Mouse (Mus musculus) c-Kit-negative CD71-positive TER-119-positive erythroid progenitor cells, embryonic 14.5 days (primary cell): Measurements from ENCODE around the gene Grin2a.
"Not testable (repeated sequence)": the region's sequence is repeated elsewhere in the genome, so short reads cannot be mapped to it uniquely, and the experiment has no call there.

Experiments used
- DNase-seq: peaks from one replicate; pipeline ENCODE4 v3.0.0-alpha.2; 2013; ENCODE audit warnings: low read depth, low spot score

Gene Grin2a

GRCm38 (mm10) chr16:9664060-9664459, 331.3 kb downstream of the Grin2a start:
- DNase-seq = no peak

GRCm38 (mm10) chr16:9663508-9663907, 331.9 kb downstream of the Grin2a start:
- no peak for DNase-seq

DNA sequence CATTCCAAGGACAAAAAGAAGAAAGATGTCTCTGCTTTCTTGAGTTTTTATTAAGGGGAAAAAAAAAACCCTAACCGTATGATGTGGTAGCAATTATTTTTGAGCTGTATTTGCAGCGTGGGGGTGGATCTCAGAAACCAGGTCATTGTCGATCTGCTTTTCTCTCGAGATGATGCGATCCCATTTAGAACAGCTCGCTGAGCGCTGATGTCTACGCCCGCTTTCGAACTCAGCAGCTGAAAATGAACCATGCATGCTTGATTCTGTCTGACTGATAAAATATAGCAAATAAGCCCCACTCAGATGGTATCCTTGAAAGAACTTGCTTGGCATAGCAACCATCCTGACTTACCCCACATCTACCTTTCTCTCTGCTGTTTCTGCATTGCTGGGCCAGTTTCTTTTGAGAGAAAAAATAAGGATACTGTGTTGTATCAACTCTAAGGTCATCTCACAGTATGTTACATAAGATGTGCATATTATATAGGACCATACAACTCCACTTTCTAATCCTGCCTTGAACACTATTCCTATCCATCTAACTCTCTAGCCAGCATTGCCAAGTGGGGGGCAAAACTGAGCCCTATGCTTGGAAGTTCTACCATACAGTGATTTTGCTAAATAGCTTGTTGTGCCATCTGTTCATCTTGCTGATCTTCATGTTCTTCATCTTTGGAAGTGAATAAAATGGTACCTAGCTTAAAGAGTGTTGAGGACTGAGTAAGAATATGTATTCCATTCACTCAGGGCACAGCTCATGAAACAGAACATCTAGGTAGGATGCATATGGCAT, 369.5 kb downstream of the Grin2a start:
- no peak for DNase-seq

DNA sequence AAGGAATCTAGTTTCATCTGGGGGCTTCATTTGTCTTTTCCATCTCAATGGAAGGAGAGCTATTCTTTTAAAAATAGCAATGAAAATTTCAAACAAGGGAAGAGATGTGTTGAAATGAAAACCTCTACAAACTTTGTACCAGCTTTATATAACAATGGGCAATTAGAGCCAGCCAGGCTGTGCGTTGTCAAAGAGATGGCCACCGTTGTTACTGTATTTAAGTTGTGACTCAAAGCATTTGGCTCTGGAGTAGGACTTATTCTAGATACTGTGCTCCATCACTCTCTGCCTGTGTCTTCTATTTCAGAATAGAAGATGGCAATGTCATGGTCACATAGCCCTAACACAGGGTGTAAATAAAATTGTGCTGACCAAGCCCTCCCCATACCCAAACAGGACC, 371.0 kb downstream of the Grin2a start:
- no peak for DNase-seq

GRCm38 (mm10) chr16:9618206-9618605, 377.2 kb downstream of the Grin2a start:
- DNase-seq = no peak

- no peak for DNase-seq
Measured at GRCm38 (mm10) chr16:9617215-9617614, 378.1 kb downstream of the Grin2a start.

DNA sequence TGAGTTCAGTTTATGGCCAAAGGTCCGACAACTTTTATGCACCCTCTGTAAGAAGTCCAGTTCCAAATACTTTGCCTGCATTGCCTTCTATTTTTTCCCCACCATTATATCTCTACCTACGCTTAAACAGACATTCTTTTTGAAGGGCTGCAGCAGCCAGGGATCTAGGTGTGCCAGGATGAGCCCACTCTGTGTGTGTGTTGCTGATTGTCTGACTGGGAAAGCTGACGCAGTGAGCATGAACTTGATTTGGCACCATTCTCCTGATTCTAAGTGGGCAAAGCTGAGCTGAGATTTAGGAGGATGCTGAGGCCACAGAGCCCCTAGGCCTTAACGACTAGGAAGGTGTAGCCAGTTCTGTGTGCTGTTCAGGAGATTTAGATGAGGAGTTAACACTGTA, 378.6 kb downstream of the Grin2a start:
- DNase-seq = no peak

DNA sequence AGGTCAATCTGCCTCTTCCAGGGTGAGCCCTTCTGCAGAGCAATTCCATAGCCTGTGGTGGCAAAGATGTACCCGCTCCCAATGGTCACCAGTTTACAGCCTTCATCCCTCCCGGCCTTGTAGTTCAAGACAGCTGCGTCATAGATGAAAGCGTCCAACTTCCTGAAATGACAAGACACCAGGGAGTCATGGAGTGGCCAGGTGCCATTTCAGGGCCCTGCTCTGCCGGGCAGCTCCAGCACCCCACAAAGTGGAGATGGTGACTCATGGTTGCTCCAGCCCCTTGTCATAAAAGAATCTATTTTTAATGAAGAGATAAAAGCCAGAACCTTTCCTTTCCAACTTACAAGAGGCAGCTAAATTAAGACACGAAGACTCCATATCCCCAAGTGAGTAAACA, 382.8 kb downstream of the Grin2a start:
- not testable (repeated sequence) for DNase-seq

DNA sequence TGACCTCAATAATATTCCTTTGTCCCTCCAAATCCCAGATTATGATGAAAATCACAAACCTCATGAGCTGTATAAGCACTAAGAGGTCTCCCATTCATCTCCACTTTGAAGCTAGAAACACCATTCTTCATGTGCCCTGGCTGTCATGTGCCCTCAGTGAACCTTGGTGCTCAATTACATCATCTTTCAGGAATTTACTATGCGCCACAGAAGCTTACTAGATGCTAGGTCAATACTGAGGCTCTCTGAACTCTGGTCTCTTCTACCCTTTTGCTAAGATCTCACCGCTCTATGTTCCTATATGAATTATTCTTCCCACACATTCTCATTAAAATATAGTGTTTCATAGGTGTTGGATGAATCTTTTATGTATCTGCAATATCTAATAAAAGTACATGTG, 387.9 kb downstream of the Grin2a start:
- DNase-seq = no peak

DNA sequence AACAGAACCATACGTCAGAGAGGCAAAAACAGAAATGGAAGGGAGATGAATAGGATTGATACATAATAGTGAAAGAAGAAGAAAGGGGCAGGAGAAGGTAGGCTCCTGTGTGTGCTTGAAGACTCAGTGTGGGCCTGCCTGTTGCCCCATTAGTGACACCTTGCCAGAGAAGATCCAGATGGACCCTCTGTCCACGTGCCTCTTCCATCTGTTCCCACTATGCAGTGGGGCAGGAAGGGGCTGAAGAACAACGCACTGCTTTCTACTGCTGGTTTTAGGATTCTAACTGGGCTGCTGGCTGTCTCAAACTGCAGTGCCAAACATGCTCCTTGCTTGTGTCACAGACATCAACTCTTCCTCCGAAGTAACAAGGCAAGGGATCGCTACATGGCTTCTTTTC, 391.4 kb downstream of the Grin2a start:
- DNase-seq = no peak

- no peak for DNase-seq
Measured at GRCm38 (mm10) chr16:9602579-9602978, 392.8 kb downstream of the Grin2a start.

- no peak for DNase-seq
Measured at GRCm38 (mm10) chr16:9589176-9589575, 406.2 kb downstream of the Grin2a start.

DNA sequence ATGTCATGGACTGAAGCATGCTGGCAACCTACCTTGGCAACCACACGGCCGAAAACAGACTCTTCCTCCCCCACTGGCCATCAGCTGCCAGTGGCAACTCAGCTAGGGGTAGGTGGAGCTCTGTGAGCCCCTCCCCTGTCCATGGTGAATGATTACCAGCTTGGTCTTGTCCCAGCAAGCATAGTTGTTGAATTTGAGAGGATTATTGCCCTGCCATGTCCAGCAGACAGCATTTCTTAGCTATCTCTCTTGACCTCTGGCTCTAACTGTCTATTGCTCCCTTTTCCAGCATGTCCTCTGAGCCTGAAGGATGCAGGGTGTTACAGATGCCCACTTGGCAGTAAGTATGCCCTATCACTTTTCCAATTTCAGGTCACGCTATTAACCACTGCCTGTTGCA, 406.9 kb downstream of the Grin2a start:
- no peak for DNase-seq

- DNase-seq = no peak
Measured at GRCm38 (mm10) chr16:9583981-9584380, 411.4 kb downstream of the Grin2a start.

DNA sequence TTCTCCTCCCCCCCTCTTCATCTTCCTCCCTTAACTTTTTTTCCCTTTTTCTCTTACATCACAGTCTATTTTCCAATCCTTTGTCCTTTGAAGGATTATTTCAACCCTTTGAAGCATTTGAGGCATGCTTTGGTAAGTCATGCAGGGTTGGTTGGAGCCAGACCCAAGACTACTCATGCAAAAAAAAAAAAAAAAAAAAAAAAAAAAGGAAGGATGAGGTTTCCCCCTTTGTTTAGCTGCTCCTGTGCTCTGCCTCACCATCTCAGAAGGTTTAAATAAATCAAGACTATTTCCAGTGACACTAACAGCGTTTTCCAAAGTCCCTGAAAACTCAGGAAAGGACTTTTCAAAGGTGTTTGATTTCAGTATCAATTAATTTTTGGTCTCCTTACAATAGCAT, 423.6 kb downstream of the Grin2a start:
- DNase-seq = no peak

DNA sequence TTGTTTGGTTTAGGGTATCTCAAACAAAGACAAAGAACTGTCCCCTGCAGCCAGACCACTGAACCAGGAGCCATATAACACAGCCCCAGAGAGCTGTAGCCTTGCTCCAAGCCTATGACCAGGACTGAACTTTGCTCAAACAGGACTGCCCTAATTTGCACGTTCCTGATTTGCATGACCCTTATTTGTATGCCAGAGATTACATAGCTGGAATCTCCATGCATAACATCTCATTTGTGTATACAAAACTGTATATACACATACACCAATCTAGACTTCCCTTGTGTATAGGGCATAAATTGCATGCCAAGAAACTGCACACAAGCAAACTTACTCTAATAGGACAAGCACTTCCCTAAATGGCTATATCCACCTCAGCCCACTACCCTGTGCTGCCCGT, 428.1 kb downstream of the Grin2a start:
- DNase-seq = no peak

DNA sequence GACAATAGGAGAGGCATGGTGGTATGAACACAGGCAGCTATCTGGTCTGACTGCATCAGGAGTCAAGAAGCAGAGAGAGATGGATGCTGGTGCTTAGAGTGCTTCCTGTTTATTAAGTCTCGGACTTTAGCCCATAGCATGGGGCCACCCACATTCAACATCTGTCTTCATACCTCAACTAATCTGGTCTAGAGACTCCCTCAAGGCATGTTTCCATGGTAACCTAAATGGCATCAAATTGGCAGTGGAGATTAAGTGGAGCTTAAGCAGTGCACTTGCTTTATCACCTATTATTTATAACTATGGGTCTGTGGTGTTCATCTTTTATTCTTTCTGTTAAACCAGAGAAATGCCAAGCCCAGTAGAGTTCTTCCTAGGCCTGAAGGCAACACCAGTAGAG, 433.5 kb downstream of the Grin2a start:
- no peak for DNase-seq

- no peak for DNase-seq
Measured at GRCm38 (mm10) chr16:9535196-9535595, 460.2 kb downstream of the Grin2a start.

GRCm38 (mm10) chr16:9533564-9534332, 461.6 kb downstream of the Grin2a start:
- DNase-seq = no peak

- no peak for DNase-seq
Measured at GRCm38 (mm10) chr16:9532843-9533532, 462.4 kb downstream of the Grin2a start.

DNA sequence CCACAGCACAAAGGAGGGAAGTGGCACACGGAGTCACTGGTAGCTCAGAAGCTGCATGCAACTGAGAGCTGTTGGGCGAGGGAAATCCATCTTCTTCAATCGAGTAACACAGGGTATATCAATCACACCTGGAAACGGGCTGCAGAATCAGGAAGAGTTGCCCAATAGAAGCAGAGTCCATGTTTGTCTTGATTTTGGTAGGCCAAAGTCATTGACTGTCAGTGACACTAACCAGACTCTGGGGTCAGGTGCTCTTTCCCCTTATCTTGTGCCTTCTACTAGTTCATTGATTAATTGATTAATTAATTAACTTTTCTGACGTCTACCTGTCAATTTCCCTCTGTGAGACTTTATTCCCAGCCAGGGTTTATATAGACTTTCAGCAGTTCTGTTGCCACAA, 468.1 kb downstream of the Grin2a start:
- no peak for DNase-seq

DNA sequence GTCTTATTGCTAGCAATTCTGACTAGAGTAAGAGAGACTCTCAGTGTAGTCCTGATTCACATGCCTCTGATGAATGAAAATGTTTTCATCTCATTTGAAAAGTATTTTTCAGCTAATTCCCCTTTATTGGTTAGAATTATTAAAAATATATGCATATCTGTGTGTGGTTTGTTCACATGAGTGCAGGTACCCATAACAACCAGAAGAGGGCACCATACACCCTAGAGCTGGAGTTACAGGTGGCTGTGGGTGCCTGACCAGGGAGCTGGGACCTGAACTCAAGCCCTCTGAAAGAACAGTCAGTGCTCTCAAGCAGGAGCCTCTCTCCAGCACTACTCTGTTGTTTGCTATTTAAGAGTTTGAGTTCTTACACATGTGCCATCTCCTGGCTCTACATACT, 472.0 kb downstream of the Grin2a start:
- no peak for DNase-seq
